Mouse (Mus musculus) activated CD4-positive, CD25-positive, alpha-beta regulatory T cell, adult 4 months (primary cell): ENCODE results near the gene Pym1. TPM values are rescaled to one million over a fixed set of nuclear protein-coding genes. Genes with fewer than 3 reads are reported as not detected.

Source experiments
- ATAC-seq: one replicate; pipeline ENCODE4 v1.8.0; 2017
- polyA plus RNA-seq, 2 experiments: library from polyadenylated mRNA; unstranded; fragments of 100-300 nt; shearing (Covaris generic); gene quantifications; one replicate each; pipeline ENCODE4 v1.2.1; 2017

Gene Pym1
- polyA plus RNA-seq, 2 experiments from 2014 or later: 64.1 to 79.7 TPM

GRCm38 (mm10) chr10:128806086-128806485 lies 58.4 kb downstream of the Pym1 start:
- no peak for ATAC-seq

DNA sequence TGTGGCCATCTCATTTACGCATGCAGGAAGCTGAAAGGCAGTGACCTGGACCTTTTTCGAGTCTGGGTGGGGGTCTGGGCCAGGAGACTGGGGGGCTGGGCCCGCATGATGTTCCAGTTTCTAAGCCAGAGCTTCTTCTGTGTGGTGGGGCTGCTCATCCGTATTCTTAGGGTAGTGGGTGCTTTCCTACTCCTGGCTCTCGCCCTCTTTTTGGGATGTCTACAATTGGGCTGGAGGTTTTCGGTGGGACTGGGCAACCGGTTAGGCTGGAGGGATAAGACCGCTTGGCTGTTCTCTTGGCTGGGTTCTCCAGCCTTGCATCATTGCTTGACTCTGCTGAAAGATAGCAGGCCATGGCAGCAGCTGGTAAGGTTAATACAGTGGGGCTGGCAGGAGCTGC lies 59.3 kb downstream of the Pym1 start:
- ATAC-seq: no peak

Other genes with a start within 250 kb of the Pym1 start
- gene Myl6b, start 249.2 kb upstream of the Pym1 start, polyA plus RNA-seq: 1 to 10 TPM; 2.0 to 6.9 TPM
- 10 to 100 TPM; 77.5 to 80.7 TPM for gene Esyt1, start 222.0 kb upstream of the Pym1 start, polyA plus RNA-seq
- gene Zc3h10, start 200.1 kb upstream of the Pym1 start, polyA plus RNA-seq: 10 to 100 TPM in 1 of 2 experiments, 1 to 10 TPM in 1; 6.4 to 10.1 TPM
- 1,000 to 10,000 TPM; 5,950 to 7,803 TPM for gene Rpl41, start 198.6 kb upstream of the Pym1 start, polyA plus RNA-seq
- gene Pa2g4, start 181.9 kb upstream of the Pym1 start, polyA plus RNA-seq: 100 to 1,000 TPM; 136 to 160 TPM
- gene Erbb3, start 158.2 kb upstream of the Pym1 start, polyA plus RNA-seq: 1 to 10 TPM; 4.1 to 4.2 TPM
- 1,000 to 10,000 TPM; 1,759 to 1,796 TPM for gene Rps26, start 121.1 kb upstream of the Pym1 start, polyA plus RNA-seq
- 100 to 1,000 TPM; 103 to 107 TPM for gene Ikzf4, start 101.9 kb upstream of the Pym1 start, polyA plus RNA-seq
- 10 to 100 TPM; 15.3 to 17.9 TPM for gene Suox, start 73.8 kb upstream of the Pym1 start, polyA plus RNA-seq
- 10 to 100 TPM; 50.7 to 59.5 TPM for gene Rab5b, start 51.6 kb upstream of the Pym1 start, polyA plus RNA-seq
- gene Pmel, start 43.7 kb upstream of the Pym1 start, polyA plus RNA-seq: 1 to 10 TPM; 2.6 to 5.7 TPM
- gene Cdk2, start 42.9 kb upstream of the Pym1 start, polyA plus RNA-seq: 10 to 100 TPM; 24.0 to 29.2 TPM
- 100 to 1,000 TPM; 269 to 295 TPM for gene Dgka, start 3.0 kb upstream of the Pym1 start, polyA plus RNA-seq
- not detected for gene Mmp19, start 43.0 kb downstream of the Pym1 start, polyA plus RNA-seq
- 10 to 100 TPM; 54.4 to 68.5 TPM for gene Dnajc14, start 56.2 kb downstream of the Pym1 start, polyA plus RNA-seq
- 1 to 10 TPM; 3.3 to 3.4 TPM for gene Tmem198b, start 56.5 kb downstream of the Pym1 start, polyA plus RNA-seq
- 100 to 1,000 TPM; 192 to 229 TPM for gene Sarnp, start 69.4 kb downstream of the Pym1 start, polyA plus RNA-seq
- 10 to 100 TPM; 75.6 to 87.1 TPM for gene Ormdl2, start 73.8 kb downstream of the Pym1 start, polyA plus RNA-seq
- 1 to 10 TPM; 5.0 to 5.6 TPM for gene Gdf11, start 143.8 kb downstream of the Pym1 start, polyA plus RNA-seq
- under 1 TPM; 0.69 to 0.92 TPM for gene Cd63, start 153.1 kb downstream of the Pym1 start, polyA plus RNA-seq
- gene Rdh5, start 175.0 kb downstream of the Pym1 start, polyA plus RNA-seq: 1 to 10 TPM; 5.7 to 8.9 TPM
- 100 to 1,000 TPM; 218 to 252 TPM for gene Bloc1s1, start 176.1 kb downstream of the Pym1 start, polyA plus RNA-seq
- gene Itga7, start 185.9 kb downstream of the Pym1 start, polyA plus RNA-seq: 1 to 10 TPM; 2.9 to 6.1 TPM
- gene Mettl7b, start 213.1 kb downstream of the Pym1 start, polyA plus RNA-seq: not detected
- gene Olfr9, start 241.5 kb downstream of the Pym1 start, polyA plus RNA-seq: not detected